Mouse (Mus musculus) lung, adult 2 months (tissue): Measurements from ENCODE around the gene Spcs2. TPM values are rescaled to one million over a fixed set of nuclear protein-coding genes. Genes with fewer than 3 reads are reported as not detected.

Experiments
- DNase-seq: peaks from one replicate; pipeline ENCODE4 v3.0.0; 2022
- H3K4me1 ChIP-seq: fragments of 200-500 bp; 2 replicates; pipeline ENCODE4 v1.6.1; 2011; ENCODE audit warnings: low read length; ENCODE audit not compliant: control insufficient read depth, insufficient read depth
- H3K4me3 ChIP-seq: fragments of 200-500 bp; replicated peaks from 2 replicates; pipeline ENCODE3; 2011; ENCODE audit warnings: low read depth, mild to moderate bottlenecking, control low read depth, low read length; ENCODE audit errors: extremely low read depth
- CTCF ChIP-seq: fragments of 200-500 bp; IDR thresholded peaks from 2 replicates; pipeline ENCODE4 v1.5.1; 2011; ENCODE audit warnings: mild to moderate bottlenecking, low read length, control low read depth; ENCODE audit not compliant: insufficient read depth
- POLR2A ChIP-seq: fragments of 200-500 bp; IDR thresholded peaks from 2 replicates; pipeline ENCODE4 v1.6.1; 2011; ENCODE audit warnings: low read depth, mild to moderate bottlenecking, control low read depth, low read length, borderline replicate concordance; ENCODE audit errors: extremely low read depth
- WGBS: fragments of 180-500 bp; shearing (Covaris S2); methylation state at CpG from one replicate; pipeline ENCODE4 v1.1.7; 2018; 5-methylcytosine and 5-hydroxymethylcytosine counted together
- polyA plus RNA-seq: library from polyadenylated mRNA; depleted of rRNA; stranded (reverse); fragments of >200 nt; gene quantifications from 2 replicates; pipeline ENCODE4 v1.2.3, GENCODE M21; 2012

Gene Spcs2
- polyA plus RNA-seq, 1 experiment: 45.6 TPM

DNA sequence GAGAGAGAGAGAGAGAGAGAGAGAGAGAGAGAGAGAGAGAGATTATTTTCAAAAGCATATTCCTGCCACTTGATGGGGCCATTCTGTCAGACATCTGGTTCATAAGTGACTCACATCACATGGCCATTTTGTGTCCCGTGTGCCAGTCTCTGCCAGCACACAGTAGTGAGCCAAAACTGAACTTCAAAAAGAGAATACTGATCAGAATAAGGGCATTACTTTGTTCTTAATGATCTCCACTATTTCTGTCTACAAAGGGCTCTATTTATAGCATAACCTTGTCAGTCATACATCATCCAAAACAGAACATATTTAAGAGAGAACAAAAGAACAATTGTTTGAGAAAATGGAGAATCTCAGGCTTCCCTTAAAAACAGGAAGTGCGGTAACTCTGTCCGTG, 28.2 kb upstream of the Spcs2 start:
- no peak for DNase-seq
- 21% methylated on average over 3 of the region's 3 CpGs for WGBS
- Histone ChIP-seq H3K4me3 (no peak overlapping the region), H3K4me1 (no peaks in the 10 kb centered on the region)
- TF ChIP-seq CTCF: no peak
- TF ChIP-seq POLR2A: no peak

- TF ChIP-seq POLR2A (no peak), CTCF (no peak)
- no peak overlapping the region for H3K4me3 ChIP-seq
- DNase-seq: no peak
- 67% methylated on average over 3 of the region's 3 CpGs for WGBS
- H3K4me1 ChIP-seq: no peaks in the 10 kb centered on the region
Observed at GRCm38 (mm10) chr7:99890168-99890755, 27.0 kb upstream of the Spcs2 start.

- no peak overlapping the region for H3K4me3 ChIP-seq
- WGBS: 24% methylated on average over 10 of the region's 10 CpGs
- no peak for TF ChIP-seq POLR2A
- TF ChIP-seq CTCF: peak; percentile 37; the same call in 1 of the 2 replicates
- DNase-seq: no peak
- H3K4me1 ChIP-seq: no peaks in the 10 kb centered on the region
Observed at GRCm38 (mm10) chr7:99889175-99889880, 26.1 kb upstream of the Spcs2 start.

DNA sequence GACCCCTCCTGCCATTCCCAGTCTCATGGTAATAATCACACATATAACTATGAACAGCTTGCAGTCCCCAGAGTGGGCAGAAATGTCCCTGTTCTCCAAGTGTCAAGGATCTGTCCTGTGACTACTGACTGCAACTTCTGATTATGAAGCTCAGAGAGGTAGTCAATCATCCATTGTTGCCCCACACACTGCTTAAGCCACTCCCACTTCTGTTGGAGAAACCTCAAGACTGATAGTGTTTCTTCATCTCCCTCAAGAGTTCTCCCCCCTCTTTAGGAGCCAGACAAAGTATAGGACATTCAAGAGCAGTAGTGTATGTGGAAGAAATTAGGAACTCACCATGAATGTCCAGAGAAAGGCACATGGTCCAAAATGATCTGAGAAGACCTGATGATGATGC, 24.5 kb upstream of the Spcs2 start:
- H3K4me3 ChIP-seq: no peak overlapping the region
- H3K4me1 ChIP-seq: no peaks in the 10 kb centered on the region
- no peak for TF ChIP-seq CTCF
- no peak for DNase-seq

DNA sequence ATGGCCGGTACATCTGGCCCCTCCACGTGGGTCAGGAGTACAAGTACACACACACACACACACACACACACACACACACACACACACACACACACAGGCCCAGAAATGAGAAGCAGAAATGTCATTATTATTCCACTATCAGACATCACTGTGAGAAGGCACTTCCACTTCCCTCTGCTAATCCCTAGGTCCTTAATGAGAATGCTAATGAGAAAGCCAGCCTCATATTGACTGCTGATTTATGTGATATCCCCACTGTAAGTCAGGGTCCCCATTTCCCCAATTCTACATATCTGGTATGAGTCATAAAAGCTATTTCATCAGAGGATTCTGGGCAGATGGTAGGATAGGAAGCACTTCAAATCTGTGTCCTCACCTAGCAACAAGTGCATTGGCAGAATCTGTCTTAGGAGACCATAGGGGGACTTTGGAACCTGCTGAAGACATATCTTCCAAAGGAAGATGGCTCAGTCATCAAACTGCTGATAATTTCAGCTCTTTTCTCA, 24.0 kb upstream of the Spcs2 start:
- no peak for DNase-seq
- 58% methylated on average over 2 of the region's 2 CpGs for WGBS
- no peaks in the 10 kb centered on the region for H3K4me1 ChIP-seq
- TF ChIP-seq POLR2A (no peak), CTCF (no peak)
- H3K4me3 ChIP-seq: no peak overlapping the region

- no peaks in the 10 kb centered on the region for H3K4me1 ChIP-seq
- DNase-seq: no peak
- no peak overlapping the region for H3K4me3 ChIP-seq
- 66% methylated on average over 2 of the region's 2 CpGs for WGBS
- no peak for TF ChIP-seq POLR2A
- TF ChIP-seq CTCF: no peak
Observed at GRCm38 (mm10) chr7:99878254-99878653, 15.0 kb upstream of the Spcs2 start.

GRCm38 (mm10) chr7:99876345-99876744, 13.1 kb upstream of the Spcs2 start:
- 2% methylated on average over 3 of the region's 3 CpGs for WGBS

DNA sequence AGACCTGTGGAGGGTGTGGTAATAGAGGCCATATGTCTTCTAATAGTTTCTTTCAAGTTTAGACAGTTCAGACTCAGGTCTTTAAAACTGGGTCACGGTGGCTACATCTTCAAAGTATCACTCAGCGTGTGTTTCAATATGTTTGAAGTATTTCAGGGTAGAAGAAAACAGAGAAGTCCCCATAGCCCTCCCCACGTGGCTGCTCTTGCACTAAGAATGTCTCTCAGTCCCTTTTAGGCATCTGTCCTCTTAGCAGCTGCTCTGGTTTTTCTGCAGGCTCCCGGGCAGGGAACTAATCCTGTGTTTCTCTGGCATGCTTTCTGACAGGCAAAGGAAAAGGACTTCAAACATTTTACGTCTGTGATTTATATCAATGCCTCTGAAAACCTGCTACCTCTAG, 12.6 kb upstream of the Spcs2 start:
- H3K4me1 ChIP-seq: no peaks in the 10 kb centered on the region
- no peak overlapping the region for H3K4me3 ChIP-seq
- TF ChIP-seq CTCF (no peak), POLR2A (no peak)
- 47% methylated on average over 5 of the region's 5 CpGs for WGBS
- no peak for DNase-seq

More at GRCm38 (mm10) chr7:99876345-99876744, 13.1 kb upstream of the Spcs2 start:
- peak; percentile 74 for DNase-seq
- H3K4me3 ChIP-seq: no peak overlapping the region
- no peaks in the 10 kb centered on the region for H3K4me1 ChIP-seq
- TF ChIP-seq POLR2A (no peak), CTCF (peak; percentile 87)

- 76% methylated on average over 6 of the region's 6 CpGs for WGBS
- Histone ChIP-seq H3K4me3 (no peak overlapping the region), H3K4me1 (no peaks in the 10 kb centered on the region)
- DNase-seq: no peak
- TF ChIP-seq CTCF (no peak), POLR2A (no peak)
Observed at GRCm38 (mm10) chr7:99873965-99874364, 10.7 kb upstream of the Spcs2 start.

GRCm38 (mm10) chr7:99869296-99869695, 6.0 kb upstream of the Spcs2 start:
- Histone ChIP-seq H3K4me3 (no peak overlapping the region), H3K4me1 (peaks cover 2% of the 10 kb centered on the region; the same call in 1 of the 2 replicates)
- 54% methylated on average over 4 of the region's 4 CpGs for WGBS
- no peak for TF ChIP-seq CTCF
- no peak for TF ChIP-seq POLR2A
- DNase-seq: no peak
